Comparison of ENCODE assay signal across 16 mouse cellular contexts in the genomic region with DNA sequence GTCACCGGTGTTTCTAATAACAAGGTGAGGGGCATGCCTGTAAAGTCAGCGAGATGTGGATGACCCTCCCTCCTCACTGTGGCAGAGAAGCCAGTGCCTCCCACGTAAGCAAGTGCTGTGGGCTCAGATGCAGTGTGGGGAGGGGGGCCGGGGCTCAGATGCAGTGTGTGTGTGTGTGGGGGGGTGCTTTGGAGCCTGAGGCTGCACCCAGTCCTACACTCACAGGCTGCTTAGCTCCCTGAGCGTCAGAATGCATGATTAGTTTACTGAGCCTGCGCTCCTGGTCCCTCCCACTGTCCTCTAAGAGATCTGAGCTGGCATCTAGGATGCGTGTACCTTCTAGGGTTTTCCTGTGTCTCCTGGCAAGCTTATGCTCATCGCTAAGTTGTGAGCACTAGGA.
"Had no signal": no experiment of that assay in that cellular context is flagged by ENCODE, and none has a peak within 500 bp of the region (broad histone marks: within the 10 kb centered on the region; RNA-seq: fewer than 3 reads in every experiment).

No protein-coding gene starts in this region.

- H3K9me3 ChIP-seq: intestine, embryonic 15.5 days; limb, embryonic 15.5 days; liver, embryonic 12.5 days; midbrain, embryonic 10.5 days; stomach, embryonic 15.5 days had no signal

- H3K4me1 ChIP-seq: liver, embryonic 12.5 days had no signal

- H3K27ac ChIP-seq: intestine, embryonic 15.5 days; limb, embryonic 15.5 days; liver, embryonic 12.5 days; midbrain, embryonic 10.5 days; stomach, embryonic 15.5 days had no signal

- H3K9ac ChIP-seq: intestine, embryonic 15.5 days; limb, embryonic 15.5 days; liver, embryonic 12.5 days; lung, embryonic 14.5 days; stomach, embryonic 15.5 days had no signal

- DNase-seq: kidney, adult 8-10 months; kidney, postnatal 36 days; layer of hippocampus, adult 9-11 months; layer of hippocampus, postnatal 36 days; lung, embryonic 14.5 days; lung, postnatal 10 days; lung, postnatal 4 days; midbrain, embryonic 14.5 days; right cerebral cortex, postnatal 4 days; spleen, adult 18-20 months; thymus, postnatal 4 days had no signal

- H3K4me3 ChIP-seq: intestine, embryonic 15.5 days; limb, embryonic 15.5 days; liver, embryonic 12.5 days; midbrain, embryonic 10.5 days; stomach, embryonic 15.5 days had no signal

- H3K27me3 ChIP-seq: intestine, embryonic 15.5 days; liver, embryonic 12.5 days; stomach, embryonic 15.5 days had no signal

- ATAC-seq: intestine, embryonic 15.5 days; liver, embryonic 12.5 days had no signal

- H3K36me3 ChIP-seq: intestine, embryonic 15.5 days; limb, embryonic 15.5 days; liver, embryonic 12.5 days; midbrain, embryonic 10.5 days; stomach, embryonic 15.5 days had no signal

- H3K4me2 ChIP-seq: intestine, embryonic 15.5 days; limb, embryonic 15.5 days; liver, embryonic 12.5 days; lung, embryonic 14.5 days; stomach, embryonic 15.5 days had no signal
